Mouse (Mus musculus) intestine, embryonic 15.5 days (tissue): ENCODE data around the gene Vwa3b. TPM values are rescaled to one million over a fixed set of nuclear protein-coding genes. Genes with fewer than 3 reads are reported as not detected.

Experiments used
- ATAC-seq: fragments of 200-750 bp; cut with Nextera tagmentation; 2 replicates; pipeline ENCODE4 v1.8.0; 2017; ENCODE audit warnings: moderate TSS enrichment, moderate library complexity
- H3K27ac ChIP-seq: fragments of 300-500 bp; sonication (generic); 2 replicates; pipeline ENCODE4 v1.5.1; 2015; ENCODE audit warnings: mild to moderate bottlenecking, inconsistent platforms
- H3K27me3 ChIP-seq: fragments of 300-500 bp; sonication (generic); replicated peaks from 2 replicates; pipeline ENCODE4 v1.6.1; 2015; ENCODE audit warnings: inconsistent platforms
- H3K36me3 ChIP-seq: fragments of 300-500 bp; sonication (generic); 2 replicates; pipeline ENCODE4 v1.6.1; 2015; ENCODE audit warnings: inconsistent platforms
- H3K4me1 ChIP-seq: fragments of 300-500 bp; sonication (generic); replicated peaks from 2 replicates; pipeline ENCODE4 v1.6.1; 2015; ENCODE audit warnings: inconsistent platforms
- H3K4me2 ChIP-seq: fragments of 300-500 bp; sonication (generic); replicated peaks from 2 replicates; pipeline ENCODE4 v1.6.1; 2015; ENCODE audit warnings: mild to moderate bottlenecking, inconsistent platforms
- H3K4me3 ChIP-seq: fragments of 300-500 bp; sonication (generic); replicated peaks from 2 replicates; pipeline ENCODE4 v1.5.1; 2015; ENCODE audit warnings: inconsistent platforms
- H3K9ac ChIP-seq: fragments of 300-500 bp; sonication (generic); 2 replicates; pipeline ENCODE4 v1.6.1; 2015; ENCODE audit warnings: inconsistent platforms
- H3K9me3 ChIP-seq: fragments of 300-500 bp; sonication (generic); 2 replicates; pipeline ENCODE4 v1.6.1; 2016; ENCODE audit warnings: inconsistent platforms
- WGBS: fragments of 180-500 bp; shearing (Covaris S2); methylation state at CpG from one replicate; pipeline ENCODE4 v1.1.7; 2015; 5-methylcytosine and 5-hydroxymethylcytosine counted together
- polyA plus RNA-seq: library from polyadenylated mRNA; unstranded; fragments of >200 nt; fragmentation: Nextera tagmentation; extraction: Ambion mirVana; gene quantifications from 2 replicates; pipeline ENCODE4 v1.2.1, GENCODE M21; 2015

The Vwa3b gene
- polyA plus RNA-seq, 1 experiment from 2014 or later: 1.7 TPM

- no peaks in the 10 kb centered on the region for H3K4me1 ChIP-seq
These were observed 7.4 kb upstream of the Vwa3b start for GRCm38 (mm10) chr1:37019017-37019416.

GRCm38 (mm10) chr1:37022704-37023103, 3.7 kb upstream of the Vwa3b start:
- H3K9me3 ChIP-seq: no peaks in the 10 kb centered on the region
- H3K36me3 ChIP-seq: no peaks in the 10 kb centered on the region
- 72% methylated on average over 2 of the region's 2 CpGs for WGBS
- H3K27me3 ChIP-seq: no peaks in the 10 kb centered on the region
- H3K4me2 ChIP-seq: no peak overlapping the region
- H3K27ac ChIP-seq: no peak overlapping the region
- no peaks in the 10 kb centered on the region for H3K4me1 ChIP-seq
- no peak overlapping the region for H3K4me3 ChIP-seq
- no peak overlapping the region for H3K9ac ChIP-seq
- no peak for ATAC-seq

More at GRCm38 (mm10) chr1:37019017-37019416, 7.4 kb upstream of the Vwa3b start:
- H3K9me3 ChIP-seq: no peaks in the 10 kb centered on the region
- H3K4me2 ChIP-seq: no peak overlapping the region
- 55% methylated on average over 6 of the region's 6 CpGs for WGBS
- H3K4me3 ChIP-seq: no peak overlapping the region
- ATAC-seq: no peak
- no peak overlapping the region for H3K9ac ChIP-seq
- no peaks in the 10 kb centered on the region for H3K36me3 ChIP-seq
- no peak overlapping the region for H3K27ac ChIP-seq
- no peaks in the 10 kb centered on the region for H3K27me3 ChIP-seq

GRCm38 (mm10) chr1:37024736-37025135, 1.7 kb upstream of the Vwa3b start:
- no peaks in the 10 kb centered on the region for H3K27me3 ChIP-seq
- H3K4me1 ChIP-seq: peaks cover 7% of the 10 kb centered on the region; the same call in 1 of the 2 replicates
- no peak for ATAC-seq
- no peaks in the 10 kb centered on the region for H3K9me3 ChIP-seq
- 70% methylated on average over 7 of the region's 7 CpGs for WGBS
- H3K4me3 ChIP-seq: no peak overlapping the region
- H3K4me2 ChIP-seq: no peak overlapping the region
- H3K27ac ChIP-seq: no peak overlapping the region
- H3K9ac ChIP-seq: no peak overlapping the region
- no peaks in the 10 kb centered on the region for H3K36me3 ChIP-seq

GRCm38 (mm10) chr1:37025376-37025775, 1.0 kb upstream of the Vwa3b start:
- 76% methylated on average over 1 of the region's 1 CpGs for WGBS
- Histone ChIP-seq H3K27ac (no peak overlapping the region), H3K4me3 (no peak overlapping the region)

GRCm38 (mm10) chr1:37026866-37027265, 470 bp downstream of the Vwa3b start:
- no peaks in the 10 kb centered on the region for H3K9me3 ChIP-seq
- no peak overlapping the region for H3K4me3 ChIP-seq
- H3K27ac ChIP-seq: no peak overlapping the region
- no peaks in the 10 kb centered on the region for H3K36me3 ChIP-seq
- peaks cover 7% of the 10 kb centered on the region; the same call in 1 of the 2 replicates for H3K4me1 ChIP-seq
- H3K4me2 ChIP-seq: no peak overlapping the region
- 69% methylated on average over 6 of the region's 6 CpGs for WGBS
- no peak overlapping the region for H3K9ac ChIP-seq
- no peaks in the 10 kb centered on the region for H3K27me3 ChIP-seq
- no peak for ATAC-seq

More at GRCm38 (mm10) chr1:37025376-37025775, 1.0 kb upstream of the Vwa3b start:
- ATAC-seq: no peak
- Histone ChIP-seq H3K27me3 (no peaks in the 10 kb centered on the region), H3K4me2 (no peak overlapping the region), H3K9ac (no peak overlapping the region), H3K4me1 (peaks cover 7% of the 10 kb centered on the region; the same call in 1 of the 2 replicates), H3K9me3 (no peaks in the 10 kb centered on the region), H3K36me3 (no peaks in the 10 kb centered on the region)

GRCm38 (mm10) chr1:37028439-37029153, 2.2 kb downstream of the Vwa3b start:
- H3K9me3 ChIP-seq: no peaks in the 10 kb centered on the region
- no peaks in the 10 kb centered on the region for H3K36me3 ChIP-seq
- peak overlapping the region; percentile 90 for H3K4me2 ChIP-seq
- ATAC-seq: no peak; the same call in 1 of the 2 replicates
- no peaks in the 10 kb centered on the region for H3K27me3 ChIP-seq
- peak overlapping the region; percentile 76 for H3K27ac ChIP-seq
- peaks cover 7% of the 10 kb centered on the region; the same call in 1 of the 2 replicates for H3K4me1 ChIP-seq
- 7% methylated on average over 18 of the region's 18 CpGs for WGBS
- peak overlapping the region; percentile 17; the same call in 1 of the 2 replicates for H3K9ac ChIP-seq
- peak overlapping the region; percentile 48 for H3K4me3 ChIP-seq

GRCm38 (mm10) chr1:37029154-37029907, 2.9 kb downstream of the Vwa3b start:
- Histone ChIP-seq H3K27me3 (no peaks in the 10 kb centered on the region), H3K4me1 (peaks cover 7% of the 10 kb centered on the region; the same call in 1 of the 2 replicates), H3K4me2 (peak overlapping the region; percentile 90), H3K9ac (peak overlapping the region; percentile 17; the same call in 1 of the 2 replicates), H3K4me3 (peak overlapping the region; percentile 48), H3K27ac (peak overlapping the region; percentile 76), H3K36me3 (no peaks in the 10 kb centered on the region), H3K9me3 (no peaks in the 10 kb centered on the region)
- peak; percentile 86 for ATAC-seq
- WGBS: 3% methylated on average over 26 of the region's 26 CpGs

GRCm38 (mm10) chr1:37029942-37030341, 3.5 kb downstream of the Vwa3b start:
- ATAC-seq: no peak
- 30% methylated on average over 5 of the region's 5 CpGs for whole genome bisulfite sequencing
- H3K36me3 ChIP-seq: no peaks in the 10 kb centered on the region
- no peak overlapping the region for H3K4me3 ChIP-seq
- H3K4me1 ChIP-seq: peaks cover 7% of the 10 kb centered on the region; the same call in 1 of the 2 replicates
- H3K4me2 ChIP-seq: peak overlapping the region; percentile 90
- H3K27me3 ChIP-seq: no peaks in the 10 kb centered on the region
- H3K9ac ChIP-seq: no peak overlapping the region
- peak overlapping the region; percentile 76 for H3K27ac ChIP-seq
- no peaks in the 10 kb centered on the region for H3K9me3 ChIP-seq

- no peak overlapping the region for H3K4me2 ChIP-seq
- peak overlapping the region; percentile 27; the same call in 1 of the 2 replicates for H3K27ac ChIP-seq
- H3K4me3 ChIP-seq: no peak overlapping the region
- no peak overlapping the region for H3K9ac ChIP-seq
- no peaks in the 10 kb centered on the region for H3K27me3 ChIP-seq
- H3K36me3 ChIP-seq: no peaks in the 10 kb centered on the region
- H3K4me1 ChIP-seq: peaks cover 7% of the 10 kb centered on the region; the same call in 1 of the 2 replicates
- WGBS: 63% methylated on average over 2 of the region's 2 CpGs
- no peak for ATAC-seq
- no peaks in the 10 kb centered on the region for H3K9me3 ChIP-seq
These were observed 4.3 kb downstream of the Vwa3b start for GRCm38 (mm10) chr1:37030693-37031092.

GRCm38 (mm10) chr1:37035879-37036278, 9.5 kb downstream of the Vwa3b start:
- WGBS: 91% methylated on average over 8 of the region's 8 CpGs
- no peak for ATAC-seq
- H3K4me1 ChIP-seq: no peaks in the 10 kb centered on the region
- no peaks in the 10 kb centered on the region for H3K36me3 ChIP-seq
- H3K9me3 ChIP-seq: no peaks in the 10 kb centered on the region
- no peak overlapping the region for H3K27ac ChIP-seq
- no peak overlapping the region for H3K4me2 ChIP-seq
- no peaks in the 10 kb centered on the region for H3K27me3 ChIP-seq
- no peak overlapping the region for H3K9ac ChIP-seq
- no peak overlapping the region for H3K4me3 ChIP-seq

- no peak overlapping the region for H3K4me2 ChIP-seq
- 76% methylated on average over 7 of the region's 7 CpGs for WGBS
- H3K9ac ChIP-seq: no peak overlapping the region
- H3K4me1 ChIP-seq: no peaks in the 10 kb centered on the region
- no peaks in the 10 kb centered on the region for H3K27me3 ChIP-seq
- H3K4me3 ChIP-seq: no peak overlapping the region
- peak; percentile 82 for ATAC-seq
- H3K27ac ChIP-seq: no peak overlapping the region
- H3K36me3 ChIP-seq: no peaks in the 10 kb centered on the region
- no peaks in the 10 kb centered on the region for H3K9me3 ChIP-seq
These were observed 14.7 kb downstream of the Vwa3b start for GRCm38 (mm10) chr1:37041126-37041525.

- Histone ChIP-seq H3K27ac (no peak overlapping the region), H3K4me2 (no peak overlapping the region), H3K9me3 (no peaks in the 10 kb centered on the region), H3K36me3 (no peaks in the 10 kb centered on the region), H3K27me3 (no peaks in the 10 kb centered on the region), H3K4me1 (no peaks in the 10 kb centered on the region), H3K9ac (no peak overlapping the region), H3K4me3 (no peak overlapping the region)
- 82% methylated on average over 5 of the region's 5 CpGs for WGBS
- no peak for ATAC-seq
These were observed 15.5 kb downstream of the Vwa3b start for GRCm38 (mm10) chr1:37041856-37042255.
